Mouse (Mus musculus) myocyte (in vitro differentiated cells): ENCODE measurements around the gene Parp3. TPM values are rescaled to one million over a fixed set of nuclear protein-coding genes. Genes with fewer than 3 reads are reported as not detected.
A peak's percentile ranks its signal among the peaks of the same experiment; 100 is the strongest.

Experiments used
- H3K27me3 ChIP-seq: one replicate; pipeline ENCODE4 v1.6.1; 2011; ENCODE audit not compliant: control insufficient read depth, insufficient read depth, insufficient read length
- H3K36me3 ChIP-seq: one replicate; pipeline ENCODE4 v1.6.1; 2011; ENCODE audit not compliant: control insufficient read depth, insufficient read depth
- H3K4me2 ChIP-seq: one replicate; pipeline ENCODE4 v1.6.1; 2011; ENCODE audit warnings: low read depth, control low read depth
- H3K4me3 ChIP-seq: one replicate; pipeline ENCODE4 v1.5.1; 2011; ENCODE audit warnings: mild to moderate bottlenecking, control low read depth, moderate library complexity
- H3K79me2 ChIP-seq: one replicate; pipeline ENCODE4 v1.6.1; 2011; ENCODE audit not compliant: control insufficient read depth, insufficient read depth
- H3ac ChIP-seq: one replicate; pipeline ENCODE4 v1.6.1; 2011; ENCODE audit not compliant: control insufficient read depth, insufficient read length
- CEBPB ChIP-seq: IDR thresholded peaks from 2 replicates; pipeline ENCODE4 v1.6.1; 2011; ENCODE audit warnings: mild to moderate bottlenecking, moderate library complexity; ENCODE audit not compliant: poor library complexity, insufficient read depth, severe bottlenecking
- E2F4 ChIP-seq: IDR thresholded peaks from one replicate; pipeline ENCODE4 v1.6.1; 2011; ENCODE audit warnings: mild to moderate bottlenecking, control low read depth, moderate library complexity; ENCODE audit not compliant: insufficient read depth
- MAX ChIP-seq: IDR thresholded peaks from one replicate; pipeline ENCODE4 v1.6.1; 2011; ENCODE audit warnings: low read depth, mild to moderate bottlenecking, control low read depth
- MYOD1 ChIP-seq, 3 experiments: IDR thresholded peaks; one replicate each; pipeline ENCODE4 v1.6.1; 2011; ENCODE audit warnings: control low read depth in 2 of 3, low read depth in 2 of 3, mild to moderate bottlenecking in 2 of 3, moderate library complexity in 1 of 3; ENCODE audit not compliant: insufficient read length in 2 of 3, control insufficient read depth in 1 of 3
- MYOG ChIP-seq, 3 experiments: IDR thresholded peaks; one replicate each; pipeline ENCODE4 v1.6.1; 2011; ENCODE audit warnings: control low read depth in 2 of 3, low read depth in 2 of 3, mild to moderate bottlenecking in 2 of 3; ENCODE audit not compliant: insufficient read length in 2 of 3, control insufficient read depth in 1 of 3, insufficient read depth in 1 of 3
- POLR2A ChIP-seq: IDR thresholded peaks from one replicate; pipeline ENCODE4 v1.6.1; 2011; ENCODE audit warnings: low read depth, mild to moderate bottlenecking, control low read depth, moderate library complexity; ENCODE audit not compliant: insufficient read length
- POLR2AphosphoS2 ChIP-seq: IDR thresholded peaks from one replicate; pipeline ENCODE4 v1.6.1; 2011; ENCODE audit warnings: low read depth, control low read depth; ENCODE audit not compliant: insufficient read length
- REST ChIP-seq: IDR thresholded peaks from one replicate; pipeline ENCODE4 v1.6.1; 2011; ENCODE audit warnings: mild to moderate bottlenecking, control low read depth, moderate library complexity; ENCODE audit not compliant: insufficient read depth, insufficient read length
- SRF ChIP-seq: IDR thresholded peaks from one replicate; pipeline ENCODE4 v1.6.1; 2011; ENCODE audit warnings: low read depth; ENCODE audit not compliant: control insufficient read depth, insufficient read length
- TCF12 ChIP-seq: IDR thresholded peaks from one replicate; pipeline ENCODE4 v1.6.1; 2011; ENCODE audit warnings: mild to moderate bottlenecking, control low read depth; ENCODE audit not compliant: poor library complexity, insufficient read depth, severe bottlenecking
- TCF3 ChIP-seq: IDR thresholded peaks from one replicate; pipeline ENCODE4 v1.6.1; 2011; ENCODE audit warnings: low read depth, control low read depth; ENCODE audit not compliant: insufficient read length
- USF1 ChIP-seq: IDR thresholded peaks from one replicate; pipeline ENCODE4 v1.6.1; 2011; ENCODE audit warnings: low read depth, mild to moderate bottlenecking, control low read depth, moderate library complexity
- polyA plus RNA-seq: library from polyadenylated mRNA; unstranded; fragments of >200 nt; fragmentation: generic; extraction: Trizol; gene quantifications from one replicate; pipeline ENCODE4 v1.2.1, GENCODE M21; 2012; ENCODE audit warnings: missing spikeins

The Parp3 gene
- polyA plus RNA-seq, 1 experiment: 66.1 TPM

DNA sequence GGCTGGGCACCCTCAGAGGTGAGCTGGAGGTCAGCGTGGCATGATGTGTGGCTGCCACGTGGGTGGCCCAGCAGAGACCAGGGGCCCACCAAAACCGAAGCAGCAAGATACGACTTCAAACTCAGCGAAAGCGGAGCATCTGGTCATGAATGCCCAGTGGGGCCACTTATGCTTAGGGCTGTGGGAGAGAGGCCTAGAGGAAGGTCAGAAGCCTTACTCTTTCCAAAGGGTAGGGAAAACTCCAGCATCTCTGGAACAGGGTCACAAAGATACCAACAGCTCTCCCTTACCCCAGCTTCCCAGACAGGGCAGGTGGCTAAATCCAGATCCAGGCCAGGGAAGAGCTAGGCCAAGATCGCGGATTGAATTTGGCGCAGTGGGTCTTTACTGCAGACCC, 19.6 kb downstream of the Parp3 start:
- peak overlapping the region; percentile 75 for H3K4me3 ChIP-seq
- peak overlapping the region; percentile 50 for H3ac ChIP-seq
- H3K36me3 ChIP-seq: peaks cover 8% of the 10 kb centered on the region
- no peaks in the 10 kb centered on the region for H3K27me3 ChIP-seq
- peaks cover 63% of the 10 kb centered on the region for H3K79me2 ChIP-seq
- no peak for TF ChIP-seq USF1
- no peak for TF ChIP-seq REST
- no peak for TF ChIP-seq MYOD1 (IDR thresholded peaks at IDR 0.05; ENCODE audit: control insufficient read depth in 1 of 3, insufficient read length in 2 of 3, low read depth in 2 of 3)
- TF ChIP-seq POLR2A: peak; percentile 12
- TF ChIP-seq SRF: no peak
- H3K4me2 ChIP-seq: peak overlapping the region; percentile 95

DNA sequence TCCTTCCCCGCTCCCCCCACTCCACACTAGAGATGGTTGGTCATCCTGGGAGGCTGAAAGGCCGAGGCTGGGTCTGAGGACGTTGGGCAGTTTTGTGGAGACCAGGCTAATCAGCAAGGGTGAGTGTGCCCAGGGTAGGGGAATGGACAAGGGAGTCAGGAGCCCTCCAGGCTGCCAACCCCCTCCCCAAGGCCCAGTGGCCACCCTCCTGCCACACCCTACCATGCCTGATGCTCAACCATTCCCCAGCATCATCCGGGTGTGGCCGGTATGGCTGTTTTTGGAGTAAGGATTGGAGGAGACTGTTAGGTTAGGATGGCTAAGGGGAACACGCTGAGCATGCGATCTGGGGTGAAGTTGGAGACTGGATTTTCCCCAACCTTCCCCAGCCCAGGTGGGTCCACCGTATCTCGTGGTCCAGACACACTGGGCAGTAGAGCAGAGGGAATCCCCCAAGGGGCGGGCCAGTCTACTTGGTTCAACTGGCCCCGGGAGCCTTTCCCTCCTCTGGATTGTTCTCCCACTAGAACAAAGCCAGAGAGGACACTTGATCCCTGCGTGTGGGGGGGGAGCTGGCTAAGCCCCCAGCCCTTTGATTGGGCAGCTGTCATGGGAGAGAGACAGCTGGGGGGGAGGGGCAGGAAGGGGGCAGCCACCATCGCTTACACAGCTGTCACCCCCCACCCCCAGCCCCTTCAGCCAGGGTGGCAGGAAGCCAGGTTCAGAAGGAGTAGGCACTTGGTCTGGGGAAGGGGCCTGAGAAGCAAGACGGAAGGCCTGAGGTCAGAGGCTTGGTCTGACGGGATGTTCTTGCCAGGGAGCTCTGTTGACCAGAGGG, 20.2 kb downstream of the Parp3 start:
- H3ac ChIP-seq: peak overlapping the region; percentile 50
- peak overlapping the region; percentile 75 for H3K4me3 ChIP-seq
- no peak for TF ChIP-seq E2F4
- TF ChIP-seq SRF: no peak
- TF ChIP-seq MYOG (IDR thresholded peaks at IDR 0.05; ENCODE audit: control insufficient read depth in 1 of 3, insufficient read depth in 1 of 3, insufficient read length in 2 of 3, low read depth in 2 of 3): peak; percentile 18 to 97 (median 86)
- peak in 2 of 3 experiments; percentile 92 to 96 for TF ChIP-seq MYOD1 (IDR thresholded peaks at IDR 0.05; ENCODE audit: control insufficient read depth in 1 of 3, insufficient read length in 2 of 3, low read depth in 2 of 3)
- no peak for TF ChIP-seq MAX
- TF ChIP-seq POLR2A: peak; percentile 34
- TF ChIP-seq TCF3: peak; percentile 54
- no peak for TF ChIP-seq CEBPB
- TF ChIP-seq TCF12: peak; percentile 71
- peak; percentile 38 for TF ChIP-seq POLR2AphosphoS2
- TF ChIP-seq REST: no peak
- TF ChIP-seq USF1: no peak
- H3K79me2 ChIP-seq: peaks cover 63% of the 10 kb centered on the region
- peaks cover 8% of the 10 kb centered on the region for H3K36me3 ChIP-seq
- peak overlapping the region; percentile 95 for H3K4me2 ChIP-seq
- no peaks in the 10 kb centered on the region for H3K27me3 ChIP-seq

DNA sequence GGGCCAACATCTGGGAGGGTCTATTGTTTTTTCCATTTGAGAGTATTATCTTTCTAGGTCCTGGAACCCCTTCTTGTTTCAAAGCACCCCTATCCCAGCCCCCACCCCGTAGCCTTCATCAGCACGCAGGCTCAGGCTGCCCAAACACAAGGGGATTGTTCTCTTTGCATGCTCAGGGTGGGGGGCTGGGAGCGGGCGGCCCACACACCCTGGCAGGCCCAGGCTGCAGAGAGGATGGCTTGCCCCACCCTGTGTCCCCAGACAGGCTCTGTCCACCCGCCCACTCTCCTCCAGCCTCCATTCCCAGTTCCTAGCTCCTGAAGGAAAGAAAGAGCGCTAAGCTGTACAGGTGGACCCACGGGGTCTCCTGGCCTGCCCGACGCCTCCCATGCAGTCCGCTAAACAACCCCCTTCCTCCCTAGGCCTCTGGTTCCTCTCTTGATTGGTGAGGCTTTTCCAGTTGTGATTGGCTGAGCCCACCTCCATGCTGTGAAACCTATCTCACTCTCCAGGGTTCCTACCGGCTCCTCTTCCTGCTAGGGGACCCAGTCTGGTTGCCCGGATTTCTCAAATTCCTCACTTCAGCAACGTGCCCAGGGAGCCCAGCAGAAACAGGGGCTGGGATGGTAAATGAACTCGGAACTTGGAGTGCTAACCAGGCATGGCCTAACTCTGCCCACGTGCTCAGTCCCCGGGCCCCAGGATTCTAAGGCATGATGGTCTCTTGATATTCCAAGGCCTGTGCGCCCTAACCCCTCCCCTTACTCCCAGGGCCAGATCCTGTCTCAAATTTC, 21.7 kb downstream of the Parp3 start:
- H3K27me3 ChIP-seq: no peaks in the 10 kb centered on the region
- TF ChIP-seq MAX: peak; percentile 38
- TF ChIP-seq TCF12: no peak
- peak; percentile 57 for TF ChIP-seq USF1
- TF ChIP-seq TCF3: no peak
- peak in 1 of 3 experiments; percentile 15 for TF ChIP-seq MYOD1 (IDR thresholded peaks at IDR 0.05; ENCODE audit: control insufficient read depth in 1 of 3, insufficient read length in 2 of 3, low read depth in 2 of 3)
- peak; percentile 35 for TF ChIP-seq POLR2A
- no peak for TF ChIP-seq POLR2AphosphoS2
- no peak for TF ChIP-seq SRF
- peak overlapping the region; percentile 50 for H3ac ChIP-seq
- peak overlapping the region; percentile 95 for H3K4me2 ChIP-seq
- peaks cover 61% of the 10 kb centered on the region for H3K79me2 ChIP-seq
- H3K36me3 ChIP-seq: peaks cover 8% of the 10 kb centered on the region
- peak overlapping the region; percentile 75 for H3K4me3 ChIP-seq

DNA sequence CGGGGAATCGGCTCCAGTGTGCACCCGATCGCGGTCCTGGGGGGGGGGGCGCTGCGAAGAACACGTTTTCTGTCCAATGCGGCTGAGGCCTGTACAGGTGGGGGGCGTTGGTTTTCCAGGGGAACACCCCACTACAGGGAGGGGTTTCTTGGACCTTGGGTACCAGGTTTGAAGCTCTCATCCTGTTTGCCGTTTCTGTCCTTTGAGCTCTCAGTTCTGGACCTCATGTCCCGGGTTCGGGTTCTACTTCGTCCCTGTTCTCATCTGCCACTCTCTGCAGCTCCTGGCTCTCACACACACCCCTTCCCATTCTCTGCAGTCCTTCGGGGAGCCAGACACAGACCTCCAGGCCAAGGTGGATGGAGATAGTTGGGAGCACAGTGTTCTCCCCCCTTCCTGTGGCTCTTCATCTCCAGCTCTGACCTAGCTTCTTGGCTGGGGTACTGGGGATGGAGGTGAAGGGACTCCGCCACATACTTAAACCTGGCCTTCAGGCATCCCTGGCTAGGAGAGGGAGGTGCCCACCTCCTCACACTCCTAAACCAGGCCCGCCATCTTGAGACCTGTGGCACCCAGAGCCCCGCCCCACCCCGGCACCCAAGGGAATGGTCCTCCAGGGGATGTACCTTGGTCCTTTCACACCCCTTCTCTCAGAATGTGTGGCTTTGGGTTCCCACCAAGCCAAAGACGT, 22.5 kb downstream of the Parp3 start:
- H3ac ChIP-seq: peak overlapping the region; percentile 50
- H3K27me3 ChIP-seq: no peaks in the 10 kb centered on the region
- TF ChIP-seq MAX (no peak), POLR2A (peak; percentile 19), E2F4 (no peak), POLR2AphosphoS2 (peak; percentile 10)
- peaks cover 5% of the 10 kb centered on the region for H3K36me3 ChIP-seq
- peak overlapping the region; percentile 95 for H3K4me2 ChIP-seq
- H3K4me3 ChIP-seq: peak overlapping the region; percentile 75
- peaks cover 53% of the 10 kb centered on the region for H3K79me2 ChIP-seq
